Mouse (Mus musculus) R1 (cell line): ENCODE results near the gene Brix1.
"Not testable (repeated sequence)": the region's sequence is repeated elsewhere in the genome, so short reads cannot be mapped to it uniquely, and the experiment has no call there.

Source experiments
- DNase-seq: peaks from one replicate; pipeline ENCODE4 v3.0.0-alpha.2; 2018; ENCODE audit warnings: low read depth, low spot score

Gene Brix1

DNA sequence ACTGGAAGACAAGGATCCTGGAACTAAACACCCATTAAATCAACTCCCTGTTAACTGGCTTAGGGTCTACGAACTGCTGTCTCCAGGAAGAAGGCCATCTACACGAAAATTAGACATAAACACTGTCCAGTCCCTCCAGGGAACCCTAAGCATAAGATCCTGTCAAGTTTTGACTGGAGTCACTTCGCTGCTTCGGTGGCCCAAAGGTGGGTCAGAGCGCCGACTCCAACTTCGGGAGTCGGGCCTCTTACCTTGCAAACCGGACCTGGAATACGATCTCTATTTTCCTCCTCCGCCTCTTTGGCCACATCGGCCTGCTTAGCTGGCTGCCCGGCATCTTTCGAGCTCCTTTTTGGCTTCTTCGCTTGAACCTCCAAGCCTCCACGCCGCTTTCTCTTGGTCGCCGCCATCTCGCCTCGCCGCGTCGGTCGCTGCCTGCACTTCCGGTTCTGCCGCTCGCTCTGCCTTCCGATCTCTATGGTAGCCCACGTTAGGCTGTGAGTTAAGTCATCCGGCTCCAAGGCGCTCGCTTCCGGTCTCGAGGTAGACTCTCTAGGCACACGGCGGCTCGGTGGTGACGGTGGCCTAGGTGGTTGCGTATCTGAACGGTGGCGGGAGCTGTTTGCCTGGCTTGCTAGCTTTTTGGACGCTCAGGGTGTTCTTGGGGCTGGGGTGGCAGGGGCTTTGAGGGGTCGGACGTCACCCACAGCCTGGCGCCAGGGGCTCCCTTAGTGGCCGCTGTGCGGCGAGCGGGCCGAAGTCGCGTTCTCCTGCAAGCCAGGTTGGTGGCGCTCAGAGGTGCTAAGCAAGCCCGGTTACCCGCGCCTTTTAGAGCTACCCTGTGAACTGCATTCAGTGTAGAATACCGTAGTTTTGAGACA lies at the start of gene Brix1, which contains the start of gene Rad1:
TSS of gene Brix1 (minus strand) at position 464 of the 881 bp plus-strand sequence.
TSS of gene Rad1 (plus strand) at position 535 of the 881 bp plus-strand sequence.
- peak; percentile 98 for DNase-seq

DNA sequence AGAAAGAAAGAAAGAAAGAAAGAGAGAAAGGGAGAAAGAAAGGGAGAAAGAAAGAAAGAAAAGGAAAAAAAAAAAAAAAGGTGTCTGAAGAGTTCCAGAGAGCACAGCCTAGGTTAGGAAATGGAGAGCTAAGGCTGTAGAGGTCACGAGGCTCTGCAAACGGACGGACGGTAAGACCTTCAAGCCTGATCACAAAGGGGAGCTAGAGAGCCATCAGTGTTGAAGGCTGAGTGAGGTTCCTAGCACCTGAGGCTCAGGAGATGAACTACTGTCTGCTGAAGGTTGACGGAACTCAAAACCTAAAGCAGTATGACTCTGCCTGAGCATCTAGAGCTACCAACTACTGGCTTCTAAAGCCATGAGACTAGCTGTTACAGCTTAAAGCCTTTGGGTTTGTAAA lies 48.8 kb upstream of the Brix1 start:
- no peak for DNase-seq

DNA sequence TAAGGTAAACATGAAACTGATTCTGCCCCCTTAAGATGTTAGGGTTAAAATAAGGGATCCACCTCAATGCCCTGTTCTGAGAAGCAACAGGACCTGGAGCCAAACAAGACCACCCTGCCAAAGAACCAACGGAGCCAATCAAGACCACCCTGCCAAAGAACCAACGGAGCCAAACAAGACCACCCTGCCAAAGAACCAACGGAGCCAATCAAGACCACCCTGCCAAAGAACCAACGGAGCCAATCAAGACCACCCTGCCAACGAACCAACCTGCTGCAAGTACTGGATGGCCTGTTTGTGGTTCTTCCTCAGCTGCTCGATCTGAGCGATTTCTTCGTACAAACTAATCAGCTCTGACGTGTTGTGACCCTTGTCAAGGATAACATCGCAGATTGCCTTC lies 47.6 kb upstream of the Brix1 start:
- DNase-seq, result not testable (repeated sequence)

DNA sequence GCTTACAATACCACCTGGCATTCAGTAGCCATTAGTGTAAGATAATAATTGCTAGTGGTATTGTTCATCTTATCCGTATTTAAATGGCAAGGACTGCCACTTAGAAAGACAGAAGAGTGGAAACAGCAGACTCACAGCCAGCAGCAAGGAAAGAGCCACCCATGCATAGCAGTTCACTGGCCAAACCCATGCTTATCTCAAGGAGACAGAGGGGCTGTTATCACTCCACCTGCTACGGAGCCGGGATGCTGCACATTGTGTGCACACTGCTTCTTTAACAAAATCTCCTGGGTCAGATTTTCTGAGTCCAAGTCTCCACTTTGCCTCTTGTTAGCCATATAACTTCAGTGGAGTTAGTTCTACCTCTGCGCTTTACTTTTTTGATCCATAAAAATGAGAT lies 45.6 kb upstream of the Brix1 start:
- DNase-seq, result no peak

DNA sequence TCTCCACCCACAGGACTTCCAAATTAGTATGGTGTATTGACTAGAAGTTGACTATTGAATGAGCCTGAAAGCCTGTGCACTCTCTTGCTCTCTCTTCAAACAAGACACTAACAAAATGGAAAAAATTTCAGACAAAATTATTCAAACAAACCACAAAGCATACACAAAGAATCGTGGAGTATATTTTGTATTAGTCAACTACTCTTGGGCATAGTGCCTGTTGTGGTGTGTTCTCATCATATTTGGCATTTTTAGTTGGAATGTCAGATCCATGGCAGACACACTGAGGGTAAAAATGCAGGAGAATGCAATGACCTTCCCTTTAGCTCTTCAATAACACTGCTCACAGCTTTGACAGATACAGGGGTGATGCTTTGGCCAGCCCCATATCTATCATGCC lies 40.1 kb upstream of the Brix1 start:
- DNase-seq, result no peak

DNA sequence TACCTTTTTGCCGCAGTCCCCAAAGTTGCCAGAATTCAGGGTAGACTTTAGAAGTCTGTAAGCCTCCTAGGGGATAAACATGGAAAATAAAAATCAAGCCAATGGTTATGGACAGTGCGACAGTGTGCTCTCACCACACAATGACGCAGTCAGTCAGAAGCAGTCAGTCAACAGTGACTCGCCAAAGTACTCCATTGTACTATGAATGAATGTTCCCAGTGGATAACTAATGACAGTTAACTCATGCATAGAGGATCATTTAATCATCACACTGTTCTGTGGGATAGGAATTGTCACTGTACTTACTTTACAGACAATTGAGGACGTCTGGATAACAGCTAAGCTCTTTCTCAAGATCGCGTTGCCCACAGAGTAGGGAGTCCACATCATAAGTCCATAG lies 29.4 kb upstream of the Brix1 start:
- no peak for DNase-seq

DNA sequence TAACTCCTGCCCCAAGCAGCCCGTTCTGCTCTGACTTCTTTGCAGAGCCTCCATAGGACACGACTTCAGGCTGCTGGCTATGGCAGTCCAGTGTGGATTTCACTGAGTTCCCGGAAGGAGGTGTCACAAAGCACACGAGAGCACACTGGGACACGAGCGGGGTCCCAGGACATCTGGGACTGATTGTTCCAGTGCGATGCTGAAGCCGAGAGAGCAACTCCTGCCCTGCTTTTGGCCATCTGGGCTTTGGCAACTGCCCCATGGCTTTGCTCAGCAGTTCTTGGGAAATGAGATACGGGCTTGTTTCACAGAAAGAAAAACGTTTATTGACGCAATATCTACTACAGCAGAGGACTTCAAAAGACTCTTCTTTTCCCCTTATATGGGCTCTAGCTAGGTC lies 20.4 kb upstream of the Brix1 start:
- no peak for DNase-seq

DNA sequence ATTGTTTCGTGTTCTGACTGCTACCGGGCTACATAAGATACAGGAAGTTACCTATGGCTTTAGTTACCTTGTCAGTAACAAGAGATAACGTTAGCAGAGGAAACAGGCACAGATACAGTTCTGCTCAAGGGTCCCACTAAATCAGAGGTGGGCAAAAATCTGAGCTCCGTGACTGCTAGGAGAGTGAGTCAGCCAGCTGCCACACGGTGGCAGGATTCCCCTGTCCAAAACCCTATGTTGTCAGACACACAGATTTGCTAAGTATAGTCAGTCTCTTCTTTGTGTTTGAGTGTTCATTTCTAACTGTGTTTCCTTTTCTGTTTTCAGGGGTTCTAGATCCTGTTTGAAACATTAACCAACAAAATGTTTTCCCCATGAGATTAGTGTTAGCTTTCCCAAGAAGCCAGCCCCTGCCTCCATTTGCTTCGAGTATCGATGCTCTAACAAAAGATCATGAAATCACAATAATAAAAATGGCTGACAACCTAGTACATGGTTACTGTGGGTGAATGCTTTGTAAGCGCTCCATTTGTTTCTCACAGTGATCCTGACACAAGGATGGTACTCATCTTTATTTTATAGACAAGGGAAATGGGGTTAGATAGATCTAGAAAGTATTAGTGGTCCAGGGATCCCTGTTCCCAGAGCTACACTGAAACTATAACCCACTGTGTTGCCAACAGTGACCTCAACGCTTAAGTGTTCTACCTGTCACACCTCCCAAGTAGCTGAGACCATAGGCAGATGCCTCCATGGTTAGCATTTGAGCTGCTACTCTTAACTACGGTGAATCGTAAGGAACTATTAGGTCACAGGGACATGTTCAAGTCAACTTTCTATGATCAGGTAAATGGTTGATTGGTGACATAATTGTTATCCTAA lies 15.3 kb upstream of the Brix1 start:
- DNase-seq, result peak; percentile 67

DNA sequence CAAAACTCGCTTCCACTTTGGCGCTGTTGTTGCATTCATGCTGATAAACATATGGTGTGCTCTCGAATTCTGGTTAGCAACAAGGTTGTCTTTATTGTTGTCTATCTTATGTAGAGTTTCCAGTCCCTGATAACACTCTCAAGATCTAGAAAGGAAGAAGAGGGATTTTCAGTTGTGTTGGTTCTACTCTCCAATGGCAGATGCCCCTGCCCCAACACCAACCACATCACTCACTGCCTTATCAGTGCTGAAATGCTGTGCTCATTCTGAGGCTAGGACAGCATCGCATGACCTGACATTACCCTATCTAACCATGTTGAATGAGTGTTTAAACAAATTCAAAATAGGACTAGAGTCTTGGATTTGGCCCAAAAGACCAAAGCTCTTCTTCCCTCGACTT lies 14.3 kb upstream of the Brix1 start:
- DNase-seq, result no peak

DNA sequence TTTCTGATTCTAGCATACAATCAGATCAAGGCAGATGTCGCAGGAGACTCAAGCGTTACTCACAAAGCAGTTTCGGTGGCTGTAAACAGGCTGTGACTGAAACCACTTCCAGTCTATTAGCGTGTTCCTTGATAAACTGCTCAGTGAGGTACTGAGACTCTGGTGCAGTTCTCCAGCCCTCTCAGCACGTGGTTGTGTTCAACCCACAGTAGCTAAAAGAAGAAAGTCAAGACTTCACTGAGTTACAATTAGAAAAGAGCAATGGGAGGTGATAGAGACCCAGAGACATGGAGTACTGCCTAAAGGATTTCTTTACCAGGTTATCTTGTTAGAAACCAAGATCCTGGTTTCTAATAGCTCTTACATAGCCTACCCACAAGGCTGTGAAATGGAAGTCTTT lies 13.8 kb upstream of the Brix1 start:
- no peak for DNase-seq

DNA sequence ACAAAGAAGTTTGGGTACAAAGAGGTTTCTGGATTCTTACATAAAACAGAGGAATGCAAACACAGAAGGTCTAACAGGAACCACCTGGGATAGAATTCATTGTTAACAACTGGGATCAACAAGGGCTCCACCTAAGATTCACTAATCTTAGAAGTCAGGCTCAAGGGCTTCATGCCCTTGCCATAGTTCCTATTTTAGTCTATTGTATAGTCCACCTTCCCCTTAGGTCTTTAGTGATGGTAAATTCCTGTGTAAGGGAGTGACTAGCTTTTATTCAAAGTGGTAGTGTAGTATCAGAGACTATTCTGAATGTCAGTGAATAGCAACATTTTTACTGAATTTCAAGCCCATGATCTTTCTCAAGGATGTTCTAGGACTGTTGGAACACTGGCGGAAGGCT lies 10.9 kb upstream of the Brix1 start:
- peak; percentile 88 for DNase-seq

DNA sequence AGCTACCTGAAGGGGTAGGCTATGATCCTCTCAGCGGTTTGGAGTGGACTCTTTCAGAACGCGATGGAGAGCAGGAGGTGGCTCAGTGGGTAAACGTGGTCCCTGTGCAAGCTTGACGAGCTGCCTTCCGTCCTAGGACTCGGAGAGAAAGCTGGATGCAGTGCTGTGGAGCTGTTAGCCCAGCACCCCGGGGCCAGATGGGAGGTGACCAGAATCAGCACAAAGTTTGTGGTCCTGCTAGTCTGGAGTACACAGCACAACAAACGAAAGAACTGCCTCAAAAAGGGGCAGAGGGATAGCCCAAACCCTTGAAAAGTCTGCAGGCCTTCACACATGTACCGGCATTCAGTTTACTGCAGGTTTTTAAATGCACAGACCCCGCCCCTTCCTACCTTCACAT lies 10.2 kb upstream of the Brix1 start:
- DNase-seq, result no peak

DNA sequence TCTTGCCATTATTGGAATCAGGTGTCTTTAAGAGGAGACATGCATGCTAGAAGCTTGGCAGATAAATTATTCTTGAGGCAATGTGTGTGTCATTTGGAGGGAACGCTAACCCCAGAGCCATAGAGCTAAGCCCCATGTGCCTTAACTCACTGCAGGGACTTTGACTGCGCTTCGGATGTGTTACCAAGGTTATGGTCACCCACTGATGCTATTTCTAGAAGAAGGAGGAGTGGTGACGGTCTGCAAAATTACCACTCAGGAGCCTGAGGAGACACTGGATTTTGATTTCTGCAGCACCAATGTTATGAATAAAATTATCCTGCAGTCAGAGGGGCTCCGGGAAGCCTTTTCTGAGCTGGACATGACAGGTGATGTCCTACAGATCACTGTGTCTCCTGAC lies 4.4 kb upstream of the Brix1 start:
- no peak for DNase-seq

DNA sequence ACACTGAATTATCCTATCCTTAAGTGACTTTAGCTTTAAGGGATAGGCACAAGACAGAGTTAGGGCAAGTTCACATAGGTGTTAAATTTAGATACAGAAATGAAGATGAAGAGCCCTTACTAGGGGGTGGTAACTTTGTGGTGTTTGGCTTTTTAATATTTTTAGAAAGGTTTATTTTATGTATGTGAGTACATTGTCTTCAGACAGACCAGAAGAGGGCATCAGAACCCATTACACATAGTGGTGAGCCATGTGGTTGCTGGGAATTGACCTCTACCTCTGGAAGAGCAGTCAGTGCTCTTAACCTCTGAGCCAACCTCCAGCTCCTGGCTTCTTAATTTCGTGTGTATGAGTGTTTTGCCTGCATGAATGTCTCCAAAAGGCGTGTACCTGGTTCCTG lies 1.5 kb upstream of the Brix1 start:
- peak; percentile 45 for DNase-seq

DNA sequence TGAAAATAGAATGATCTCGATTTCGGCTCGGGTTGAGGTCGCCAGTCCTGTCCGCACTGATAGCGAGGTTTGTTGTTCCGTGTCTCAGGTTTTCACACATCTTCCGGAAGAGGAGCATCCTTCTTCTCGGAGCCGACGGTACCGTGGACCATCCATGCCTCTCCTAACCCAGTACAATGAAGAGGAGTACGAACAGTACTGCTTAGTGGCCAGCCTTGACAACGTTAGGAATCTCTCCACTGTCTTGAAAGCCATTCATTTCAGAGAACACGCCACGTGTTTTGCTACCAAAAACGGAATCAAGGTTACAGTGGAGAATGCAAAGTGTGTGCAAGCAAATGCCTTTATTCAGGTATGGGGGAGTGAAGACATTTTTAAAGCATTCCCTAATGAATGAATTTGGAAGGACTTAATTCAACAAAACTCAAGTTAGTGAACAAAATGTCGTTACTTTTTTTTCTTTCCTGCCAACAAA lies 655 bp upstream of the Brix1 start:
- no peak for DNase-seq

DNA sequence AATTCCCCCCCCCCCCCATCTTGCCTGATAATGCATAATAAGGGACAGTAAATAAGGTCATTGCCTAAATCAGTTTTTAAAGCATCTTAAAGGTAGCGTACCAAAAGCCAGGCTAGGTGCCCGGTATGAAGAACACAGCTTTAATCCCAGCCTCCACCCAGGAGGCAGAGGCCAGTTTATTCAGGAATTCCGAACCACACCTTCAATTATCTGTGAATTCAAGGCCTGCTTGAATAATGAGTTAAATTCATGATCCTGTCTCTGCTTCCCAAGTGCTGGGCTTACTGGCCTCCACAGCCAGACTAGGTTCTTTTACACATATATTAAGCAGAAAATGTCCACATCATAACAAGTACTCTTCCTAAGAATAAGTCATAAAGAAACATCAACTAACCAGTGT lies 14.8 kb downstream of the Brix1 start:
- DNase-seq, result peak; percentile 94

DNA sequence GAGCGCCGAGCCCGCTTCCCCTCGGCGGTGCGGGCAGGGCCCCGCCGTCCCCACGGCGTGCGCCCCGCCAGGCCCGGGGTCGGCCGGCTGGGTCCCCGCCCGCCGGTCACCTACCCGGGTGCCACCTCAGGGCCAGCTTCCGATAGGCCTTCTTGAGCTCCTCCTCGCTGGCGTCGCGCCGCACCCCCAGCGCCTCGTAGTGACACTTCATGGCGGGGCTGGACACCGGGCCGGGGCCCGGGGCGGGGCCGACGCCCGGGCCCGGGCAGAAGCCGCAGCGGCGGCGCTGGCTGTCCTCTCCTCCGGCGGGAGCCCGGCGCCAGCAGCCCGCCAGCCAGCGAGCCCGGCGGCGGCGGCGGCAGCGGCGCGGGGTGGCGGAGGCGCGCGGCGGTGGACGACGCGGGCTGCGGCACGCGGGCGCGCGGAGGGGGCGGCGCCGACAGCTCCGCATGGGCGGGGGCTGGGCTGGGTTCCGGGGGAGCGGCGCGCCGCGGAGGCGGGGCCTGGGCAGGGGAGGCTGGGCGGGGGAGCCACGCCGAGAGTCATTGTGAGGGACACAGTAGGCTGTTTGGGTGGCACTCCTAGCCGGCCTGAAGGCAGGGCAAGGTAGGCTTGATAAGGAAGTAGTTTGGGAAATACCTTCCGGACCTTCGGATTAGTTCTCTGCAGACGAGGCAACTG lies 15.5 kb downstream of the Brix1 start, which contains the start of gene Dnajc21:
TSS of gene Dnajc21 (minus strand) at position 366 of the 681 bp plus-strand sequence.
- peak; percentile 89 for DNase-seq

DNA sequence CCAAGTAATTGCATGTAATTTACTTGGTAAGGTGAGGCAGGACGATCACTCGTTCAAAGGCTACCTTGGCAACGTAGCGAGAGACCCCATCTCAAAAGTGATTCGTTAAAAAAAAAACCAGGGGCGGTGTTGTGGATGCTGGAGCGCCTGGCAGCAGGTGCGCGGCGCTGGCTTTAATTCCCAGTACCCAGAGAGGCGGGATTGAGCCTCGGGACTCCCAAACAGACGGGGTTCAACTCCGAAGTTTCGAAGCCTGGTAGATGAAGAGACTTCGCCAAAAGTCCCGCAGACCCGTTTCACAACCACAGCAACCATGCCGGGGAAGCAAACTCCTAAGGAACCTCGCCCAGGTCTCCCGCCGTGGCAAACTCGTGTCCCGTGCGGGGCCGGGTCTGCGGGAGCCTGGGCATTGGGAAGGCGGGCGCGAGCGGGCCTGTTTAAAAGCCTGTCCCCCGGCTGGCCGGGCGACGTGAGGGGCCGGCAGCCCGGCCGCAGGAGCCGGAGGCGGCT lies 16.1 kb downstream of the Brix1 start:
- DNase-seq, result peak; percentile 77

DNA sequence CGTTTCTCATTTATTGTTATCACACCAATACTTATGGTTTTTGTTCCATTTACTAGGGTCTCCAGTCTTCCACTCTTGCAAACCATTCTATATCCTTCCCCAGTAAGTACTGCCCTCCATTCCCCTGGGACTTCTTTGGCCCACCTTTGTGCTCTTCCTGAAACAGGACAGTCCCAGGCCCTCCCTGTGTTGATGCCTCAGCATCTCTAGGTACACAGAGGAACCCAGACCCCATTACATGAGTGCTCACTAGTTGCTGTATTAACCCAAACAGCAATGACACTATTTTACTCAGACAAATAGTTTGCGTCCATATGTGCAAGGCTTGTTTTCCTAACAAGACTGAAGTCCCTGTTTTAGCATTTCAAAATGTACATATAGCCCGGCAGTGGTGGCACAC lies 17.0 kb downstream of the Brix1 start:
- DNase-seq, result no peak

DNA sequence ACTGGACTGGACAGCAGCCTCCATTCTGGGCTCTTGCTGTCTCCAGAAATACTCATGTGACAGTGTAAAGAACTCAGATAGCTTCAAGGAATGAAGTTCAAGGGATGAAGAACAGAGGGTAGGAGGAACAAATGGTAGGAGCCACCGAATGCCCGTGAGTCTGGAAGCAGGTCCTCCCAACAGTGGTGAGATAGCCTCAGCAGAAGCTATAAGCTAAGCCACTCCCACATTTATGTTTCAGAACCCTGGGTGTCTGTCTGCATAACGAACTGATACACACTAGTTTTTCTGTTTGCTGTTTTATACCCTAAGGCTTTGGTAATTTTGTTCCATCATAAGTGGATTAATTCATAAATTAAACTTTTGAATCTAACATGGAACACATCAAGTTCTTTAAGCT lies 21.1 kb downstream of the Brix1 start:
- DNase-seq, result no peak

DNA sequence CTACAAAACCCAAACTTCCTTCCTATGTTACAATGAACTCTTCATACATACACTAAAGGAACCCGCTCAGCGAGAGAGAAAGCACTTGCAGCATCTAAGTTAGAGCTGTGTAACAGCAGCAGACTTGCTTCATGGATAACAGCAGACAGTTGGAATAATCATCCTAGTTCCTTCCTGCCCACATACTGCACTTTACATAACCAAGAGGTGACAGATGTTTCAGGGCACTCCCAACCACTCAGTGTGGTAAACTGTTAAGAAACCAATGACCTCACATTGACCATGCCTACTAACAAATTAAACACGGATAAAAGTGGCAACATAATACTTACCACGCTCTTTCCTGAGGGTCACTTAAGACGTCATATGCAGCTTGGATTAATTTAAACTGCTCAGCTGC lies 22.2 kb downstream of the Brix1 start:
- no peak for DNase-seq

DNA sequence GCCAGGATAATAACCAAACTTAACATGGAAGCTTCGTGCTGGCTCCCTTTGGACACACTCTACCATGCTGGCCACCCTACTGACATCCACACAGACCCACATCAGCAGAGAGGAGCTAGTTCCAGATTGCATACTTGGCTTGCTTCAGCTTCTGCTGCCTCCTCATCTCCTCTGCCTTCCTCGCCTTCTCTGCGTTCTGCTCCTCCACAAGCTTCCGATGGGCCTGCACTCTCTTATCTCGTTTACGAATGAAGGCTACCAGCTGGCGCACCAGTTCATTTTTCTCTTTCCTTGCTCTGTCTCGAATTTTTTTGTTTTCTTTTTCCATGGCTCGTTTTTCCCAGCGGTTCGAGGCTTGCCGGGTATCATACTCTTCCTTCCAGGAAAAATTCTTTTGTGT lies 24.8 kb downstream of the Brix1 start:
- DNase-seq, result no peak
